Mouse (Mus musculus): ENCODE measurements around the gene Lgalsl. TPM values are rescaled to one million over a fixed set of nuclear protein-coding genes. Genes with fewer than 3 reads are reported as not detected.

Lgalsl gene
- total RNA-seq, 2 experiments from 2014 or later = 75.8 to 76.3 TPM

DNA sequence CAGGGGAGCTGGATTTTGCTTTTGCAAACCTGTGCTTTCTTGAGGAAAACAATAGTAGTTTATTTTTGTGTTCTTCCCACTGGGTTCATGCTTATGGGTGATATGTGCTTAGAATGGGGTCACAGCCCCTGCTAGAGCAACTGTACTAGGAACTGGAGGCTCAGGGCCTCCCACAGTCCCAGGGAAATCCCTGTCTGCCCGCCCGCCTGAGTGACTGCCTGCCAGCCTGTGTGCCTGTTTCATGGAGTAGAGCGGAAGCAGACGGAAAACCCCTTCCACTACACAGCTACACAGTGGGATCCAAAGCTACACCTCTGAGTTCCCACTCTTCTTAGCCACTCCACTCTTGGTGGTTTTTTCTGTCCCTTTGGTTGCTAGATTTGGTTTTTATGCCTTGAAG, 27.1 kb upstream of the Lgalsl start:
- H3K27ac ChIP-seq = peak overlapping the region; percentile 84
- DNase-seq (ENCODE audit: low spot score in 2 of 2) = no peak
- no peak overlapping the region for H3K4me3 ChIP-seq
- no peak for TF ChIP-seq CTCF (conservative IDR thresholded peaks at IDR 0.05)

DNA sequence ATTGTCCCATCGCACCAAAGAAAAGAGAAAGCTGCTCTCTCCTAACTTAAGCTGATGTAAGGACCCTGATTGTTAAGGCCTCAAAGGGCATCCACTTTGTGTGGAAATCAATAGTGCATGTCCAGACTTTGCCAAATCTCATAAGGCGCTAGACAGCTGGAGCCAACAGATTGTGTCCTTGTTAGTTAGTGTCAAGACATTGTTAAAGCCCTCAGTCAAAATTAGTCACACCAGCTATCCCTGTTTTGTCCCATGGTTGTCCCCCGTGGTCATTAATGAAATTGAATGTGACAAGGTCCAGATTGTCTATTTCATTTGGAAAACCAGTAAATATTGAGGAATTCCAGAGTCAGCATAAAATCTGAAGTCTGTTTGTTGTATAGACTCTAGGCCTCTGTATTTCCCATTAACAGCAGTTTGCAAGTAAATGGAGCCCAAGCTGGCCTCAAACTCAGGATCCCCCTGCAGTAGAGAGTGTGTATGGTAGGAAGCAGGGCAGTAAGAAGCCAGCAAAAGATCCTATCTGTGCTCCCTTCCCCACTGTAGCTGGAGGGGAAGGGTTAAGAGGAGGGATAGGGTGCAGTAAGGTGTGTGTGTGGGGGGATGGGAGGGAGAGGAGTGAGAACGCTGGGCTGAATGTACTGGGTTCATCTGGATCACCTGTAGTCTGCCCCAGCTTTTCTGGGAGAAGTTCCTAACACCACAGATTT, 23.3 kb upstream of the Lgalsl start:
- DNase-seq (ENCODE audit: low spot score in 2 of 2) = no peak
- no peak for TF ChIP-seq CTCF (conservative IDR thresholded peaks at IDR 0.05)

DNA sequence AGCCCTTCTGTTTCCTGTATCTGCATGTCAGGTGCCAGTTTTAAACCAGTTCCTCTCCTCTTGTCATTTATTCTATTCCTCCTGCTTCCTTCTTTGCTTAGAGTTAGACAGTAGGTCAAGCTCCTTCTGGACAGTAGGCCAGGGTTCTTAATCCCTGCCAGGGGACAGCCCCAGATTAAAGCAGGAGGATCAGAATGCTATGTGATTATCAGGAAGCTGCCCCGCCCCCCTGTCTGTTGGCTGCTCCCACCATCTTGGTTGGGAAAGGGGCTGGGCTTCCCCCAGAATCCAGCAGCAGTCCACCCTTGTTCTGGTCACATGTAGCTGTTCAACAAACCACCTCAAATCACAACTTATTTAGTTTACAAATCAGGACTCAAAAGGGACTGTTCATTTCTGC, 19.3 kb upstream of the Lgalsl start:
- TF ChIP-seq CTCF (conservative IDR thresholded peaks at IDR 0.05) = no peak
- Histone ChIP-seq H3K27ac (no peak overlapping the region), H3K4me3 (no peak overlapping the region)
- DNase-seq (ENCODE audit: low spot score in 2 of 2) = no peak

More for the DNA sequence above, 23.3 kb upstream of the Lgalsl start:
- Histone ChIP-seq H3K4me3 (no peak overlapping the region), H3K27ac (no peak overlapping the region)

DNA sequence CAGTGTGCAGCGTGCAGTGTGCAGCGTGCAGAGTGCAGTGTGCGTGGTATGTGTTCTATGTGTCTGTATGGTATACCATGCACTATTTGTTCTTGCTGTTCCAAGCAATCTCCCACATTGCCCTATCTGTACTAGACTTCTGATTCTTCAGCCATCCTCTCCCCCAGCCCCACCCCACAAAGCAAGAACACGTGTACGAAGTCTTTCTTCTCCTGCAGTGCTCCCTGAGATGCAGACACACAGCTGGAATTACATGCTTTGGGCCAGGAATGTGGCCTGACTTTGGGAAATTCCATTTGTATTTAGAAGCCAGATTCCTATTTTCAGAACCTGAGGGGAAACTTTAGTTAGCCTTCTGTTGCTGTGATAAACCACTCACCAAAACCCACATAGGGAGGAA, 18.5 kb upstream of the Lgalsl start:
- Histone ChIP-seq H3K4me3 (no peak overlapping the region), H3K27ac (no peak overlapping the region)
- no peak for TF ChIP-seq CTCF (conservative IDR thresholded peaks at IDR 0.05)
- DNase-seq (ENCODE audit: low spot score in 2 of 2) = no peak

DNA sequence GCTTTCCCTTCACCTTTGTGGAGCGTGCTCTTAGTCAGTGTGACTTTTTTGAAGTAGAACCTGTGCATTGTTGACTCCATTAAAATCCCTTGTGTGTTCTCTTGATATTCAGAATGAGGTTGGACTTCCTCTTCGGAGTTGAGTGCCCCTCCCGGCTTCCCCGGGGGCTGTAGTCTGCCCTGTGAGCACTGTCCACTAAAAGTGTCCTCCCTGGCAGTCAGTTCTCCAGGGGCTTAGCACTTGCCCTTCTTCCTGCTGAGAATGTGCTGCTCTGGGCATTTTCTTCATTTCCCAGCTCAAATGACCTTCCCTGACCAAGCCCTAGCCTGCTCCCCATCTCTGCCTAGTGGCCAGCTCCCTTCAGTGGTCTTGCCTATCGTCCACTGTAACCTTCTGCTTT, 6.5 kb upstream of the Lgalsl start:
- TF ChIP-seq CTCF (conservative IDR thresholded peaks at IDR 0.05) = no peak
- Histone ChIP-seq H3K27ac (no peak overlapping the region), H3K4me3 (no peak overlapping the region)
- DNase-seq (ENCODE audit: low spot score in 2 of 2) = no peak

DNA sequence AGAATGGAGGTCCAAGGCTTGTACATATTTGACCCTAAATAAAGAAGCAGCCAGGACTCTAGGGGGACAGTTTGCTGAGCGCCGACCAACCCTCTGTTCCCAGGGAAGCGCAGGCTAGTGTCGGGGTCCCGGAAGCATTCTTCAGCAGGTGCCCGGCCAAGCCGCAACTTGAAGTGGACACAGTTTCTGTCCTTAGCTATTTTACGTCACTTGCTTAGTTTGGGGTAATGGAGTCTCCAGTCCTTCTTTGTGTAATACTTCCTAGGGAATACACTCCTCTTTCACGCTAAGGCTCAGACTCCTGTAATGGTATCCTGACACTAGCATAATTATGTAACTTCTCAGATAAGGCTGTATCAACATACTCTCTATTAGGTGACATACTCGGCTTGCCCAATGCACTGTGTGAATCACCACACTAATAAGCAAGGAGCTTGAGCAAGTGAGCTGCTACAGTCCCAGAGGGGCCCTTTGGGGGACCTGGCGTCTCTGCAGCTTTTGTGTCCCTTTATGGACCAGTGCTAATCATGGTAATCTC, 813 bp upstream of the Lgalsl start:
- Histone ChIP-seq H3K27ac (peak overlapping the region; percentile 98), H3K4me3 (peak overlapping the region; percentile 86)
- DNase-seq (ENCODE audit: low spot score in 2 of 2) = no peak
- no peak for TF ChIP-seq CTCF (conservative IDR thresholded peaks at IDR 0.05)

DNA sequence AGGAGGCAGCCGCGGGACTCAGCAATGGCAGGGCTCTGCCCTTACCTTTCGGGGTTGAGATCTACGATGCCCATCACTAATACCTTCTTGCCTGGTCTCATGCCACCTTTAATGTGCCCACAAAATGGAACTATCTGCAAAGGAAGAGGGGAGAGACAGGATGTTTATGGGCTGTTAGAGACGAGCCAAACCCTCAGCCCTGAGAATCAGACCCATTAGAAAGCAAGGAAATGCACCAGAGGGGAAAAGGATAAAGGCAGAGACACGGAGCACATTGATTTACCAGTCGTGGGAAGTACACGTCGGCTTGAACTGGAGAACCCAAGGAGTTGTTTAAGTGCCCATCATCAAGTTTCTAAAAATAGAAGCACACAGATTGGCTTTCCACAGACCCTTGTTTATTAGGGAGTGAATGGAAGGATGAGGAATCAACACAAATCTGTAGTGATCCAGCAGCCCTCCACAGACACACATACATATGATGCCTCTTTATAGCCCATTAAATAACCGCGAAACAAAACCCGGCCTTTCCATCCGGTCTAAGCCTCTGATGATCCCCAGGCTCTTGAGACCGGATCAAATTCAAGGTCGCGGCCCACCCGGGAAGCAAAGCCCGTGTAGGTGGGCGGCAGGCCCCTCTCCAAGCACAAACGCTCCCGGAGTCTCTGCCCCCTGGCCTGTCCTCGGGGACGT, 717 bp downstream of the Lgalsl start:
- peak in 1 of 2 experiments; percentile 10 for DNase-seq (ENCODE audit: low spot score in 2 of 2)
- Histone ChIP-seq H3K4me3 (peak overlapping the region; percentile 86), H3K27ac (peak overlapping the region; percentile 98)
- TF ChIP-seq CTCF (conservative IDR thresholded peaks at IDR 0.05) = no peak

DNA sequence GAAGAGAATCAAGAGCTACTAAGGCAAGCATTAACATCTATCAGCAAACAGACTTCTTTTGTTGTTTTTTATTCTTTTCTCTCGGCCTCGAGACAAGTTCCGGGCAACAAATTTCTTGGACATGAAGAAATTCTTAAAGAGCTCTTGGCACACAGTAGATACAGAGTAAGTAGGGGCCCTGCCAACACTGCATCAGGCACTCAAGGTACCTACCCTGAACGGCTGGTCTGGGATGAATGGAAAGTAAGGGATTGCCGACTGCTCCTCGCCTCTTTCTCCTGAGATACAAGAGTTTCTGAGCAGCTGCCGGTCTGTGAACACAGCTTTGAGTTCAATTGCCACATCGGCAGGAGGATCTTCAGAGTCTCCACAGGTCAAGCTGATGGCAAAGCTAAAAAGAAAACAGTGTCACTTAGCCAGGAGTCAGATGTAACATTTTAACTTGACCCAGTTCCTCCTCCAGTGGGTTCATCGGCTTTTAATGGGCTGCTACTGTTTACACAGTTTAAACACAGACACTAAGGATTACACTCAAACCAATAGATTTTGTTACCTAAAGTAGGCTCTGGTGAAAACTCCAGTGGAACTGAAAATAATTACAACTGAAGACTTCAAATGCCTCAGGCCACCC, 1.7 kb downstream of the Lgalsl start:
- Histone ChIP-seq H3K4me3 (peak overlapping the region; percentile 86), H3K27ac (peak overlapping the region; percentile 98)
- TF ChIP-seq CTCF (conservative IDR thresholded peaks at IDR 0.05) = no peak
- DNase-seq (ENCODE audit: low spot score in 2 of 2) = no peak

DNA sequence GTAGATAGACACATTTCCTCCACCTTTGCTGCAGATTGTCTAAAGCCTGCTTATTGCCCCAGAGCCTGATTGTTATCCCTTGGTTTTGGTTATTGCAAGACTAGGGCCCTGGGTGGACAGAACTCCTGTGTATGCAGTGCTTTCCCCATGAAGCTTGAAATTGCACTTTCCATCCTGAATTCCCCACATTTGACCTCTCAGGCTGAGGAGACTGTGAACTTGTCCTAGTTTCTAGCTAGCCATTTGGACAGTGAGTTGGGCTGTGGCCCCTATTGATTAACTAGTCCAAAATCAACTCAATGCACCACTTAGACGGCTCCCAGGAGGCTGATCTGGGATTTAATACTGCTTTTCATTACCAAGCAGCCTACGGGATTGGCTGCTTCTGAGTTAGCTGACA, 6.9 kb downstream of the Lgalsl start:
- Histone ChIP-seq H3K27ac (no peak overlapping the region), H3K4me3 (no peak overlapping the region)
- TF ChIP-seq CTCF (conservative IDR thresholded peaks at IDR 0.05) = no peak
- DNase-seq (ENCODE audit: low spot score in 2 of 2) = no peak

DNA sequence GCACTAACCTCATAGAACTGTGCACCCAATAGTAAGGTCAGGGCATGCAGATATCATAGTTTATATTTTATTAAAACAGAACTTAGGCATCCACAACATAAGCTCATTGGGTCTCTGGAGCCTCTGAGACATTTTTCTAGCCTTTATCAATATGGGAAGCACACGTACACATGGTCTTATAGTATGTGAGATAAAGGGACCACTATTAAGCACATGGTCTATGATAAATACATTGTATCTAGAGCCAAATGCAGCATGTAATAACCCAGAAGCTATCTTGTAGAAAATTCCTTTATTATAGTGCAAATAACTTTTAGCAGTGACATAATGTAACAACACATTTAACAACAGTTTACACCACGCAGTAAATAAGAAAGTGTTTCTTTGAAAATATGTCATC, 7.6 kb downstream of the Lgalsl start:
- no peak for DNase-seq (ENCODE audit: low spot score in 2 of 2)
- Histone ChIP-seq H3K4me3 (no peak overlapping the region), H3K27ac (no peak overlapping the region)
- no peak for TF ChIP-seq CTCF (conservative IDR thresholded peaks at IDR 0.05)

DNA sequence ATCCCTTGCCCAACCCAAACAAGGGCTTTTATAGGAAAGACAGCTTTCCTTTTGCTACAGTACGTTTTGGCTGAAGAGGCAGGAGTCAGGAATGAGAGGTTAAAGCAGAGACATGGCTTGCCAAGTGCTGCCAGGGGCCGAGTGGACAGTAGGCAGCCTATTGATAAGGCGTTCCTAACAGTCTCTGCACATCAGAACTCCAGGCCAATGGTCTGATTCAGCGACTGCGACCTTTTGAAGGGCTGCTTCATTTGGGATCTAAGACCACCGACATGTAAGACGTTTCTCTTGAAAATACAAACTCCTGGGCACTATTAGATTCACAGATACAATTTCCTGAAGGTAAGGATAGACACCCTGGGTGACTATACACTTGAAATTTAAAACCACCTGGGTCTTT, 9.5 kb downstream of the Lgalsl start:
- Histone ChIP-seq H3K27ac (no peak overlapping the region), H3K4me3 (no peak overlapping the region)
- TF ChIP-seq CTCF (conservative IDR thresholded peaks at IDR 0.05) = no peak
- no peak for DNase-seq (ENCODE audit: low spot score in 2 of 2)

DNA sequence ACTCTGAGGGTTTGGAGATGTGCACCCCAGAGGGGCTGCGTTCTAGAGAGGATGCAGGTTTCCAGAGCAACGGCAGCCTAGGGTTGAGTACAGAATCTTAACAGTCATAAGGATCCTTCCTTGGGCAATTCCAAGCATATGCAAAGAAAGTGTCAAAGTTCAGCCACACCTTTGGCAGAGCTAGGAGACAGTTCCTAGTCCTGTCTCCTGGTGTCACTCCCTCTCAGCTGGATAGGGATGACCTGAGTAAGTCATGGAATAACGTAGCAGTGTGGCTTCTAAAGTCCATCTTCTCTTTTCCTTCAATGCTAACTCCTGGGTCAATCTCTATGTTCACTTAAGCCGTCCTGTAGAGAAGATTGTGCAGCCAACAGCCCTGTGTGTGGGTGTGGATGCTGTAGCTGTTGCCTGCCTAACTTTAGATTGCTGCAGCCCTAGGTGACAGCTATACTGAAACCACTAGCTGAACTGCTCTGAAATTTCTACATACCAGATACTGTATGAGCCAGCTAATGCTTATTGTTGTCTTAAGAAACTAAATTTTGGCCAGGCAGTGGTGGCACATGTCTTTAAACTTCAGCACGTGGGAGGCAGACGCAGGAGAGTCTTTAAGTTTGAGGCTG, 16.8 kb downstream of the Lgalsl start:
- H3K4me3 ChIP-seq = no peak overlapping the region
- no peak for TF ChIP-seq CTCF (conservative IDR thresholded peaks at IDR 0.05)
- no peak overlapping the region for H3K27ac ChIP-seq
- DNase-seq (ENCODE audit: low spot score in 2 of 2) = no peak
